Mouse (Mus musculus) cerebellum, adult (tissue): ENCODE measurements around the gene Cybrd1.

Source experiments
- ATAC-seq: cut with Nextera tagmentation; 2 replicates; pipeline ENCODE4 v1.9.2; 2017; ENCODE audit warnings: mild to moderate bottlenecking, moderate library complexity, mixed read lengths; ENCODE audit not compliant: insufficient number of reproducible peaks, low FRiP score, low TSS enrichment

The Cybrd1 gene

GRCm38 (mm10) chr2:71122268-71123029 is 4.7 kb downstream of the Cybrd1 start:
- ATAC-seq = no peak

- ATAC-seq = no peak
Observed at GRCm38 (mm10) chr2:71123591-71123990, 5.9 kb downstream of the Cybrd1 start.

- no peak for ATAC-seq
Observed at GRCm38 (mm10) chr2:71127779-71128534, 10.2 kb downstream of the Cybrd1 start.

- ATAC-seq = no peak
Observed at GRCm38 (mm10) chr2:71130366-71130765, 12.6 kb downstream of the Cybrd1 start.

- ATAC-seq = no peak
Observed at GRCm38 (mm10) chr2:71131866-71132496, 14.3 kb downstream of the Cybrd1 start.

GRCm38 (mm10) chr2:71134041-71134505 is 16.4 kb downstream of the Cybrd1 start:
- ATAC-seq = no peak

GRCm38 (mm10) chr2:71134836-71135235 is 17.1 kb downstream of the Cybrd1 start:
- no peak for ATAC-seq

- no peak for ATAC-seq
Observed at GRCm38 (mm10) chr2:71140622-71141021, 22.9 kb downstream of the Cybrd1 start.

GRCm38 (mm10) chr2:71142410-71142809 is 24.7 kb downstream of the Cybrd1 start:
- no peak for ATAC-seq

GRCm38 (mm10) chr2:71145853-71146252 is 28.1 kb downstream of the Cybrd1 start:
- no peak for ATAC-seq

- ATAC-seq = no peak
Observed at GRCm38 (mm10) chr2:71146266-71146665, 28.5 kb downstream of the Cybrd1 start.

- ATAC-seq = no peak
Observed at GRCm38 (mm10) chr2:71147816-71148215, 30.1 kb downstream of the Cybrd1 start.

GRCm38 (mm10) chr2:71152170-71152569 is 34.4 kb downstream of the Cybrd1 start:
- no peak for ATAC-seq

GRCm38 (mm10) chr2:71155486-71155885 is 37.8 kb downstream of the Cybrd1 start:
- ATAC-seq = peak; percentile 84

- ATAC-seq = no peak
Observed at GRCm38 (mm10) chr2:71156446-71156845, 38.7 kb downstream of the Cybrd1 start.

- no peak for ATAC-seq
Observed at GRCm38 (mm10) chr2:71157881-71158280, 40.2 kb downstream of the Cybrd1 start.

GRCm38 (mm10) chr2:71159576-71160306 is 42.0 kb downstream of the Cybrd1 start:
- no peak for ATAC-seq

GRCm38 (mm10) chr2:71160307-71160861 is 42.7 kb downstream of the Cybrd1 start:
- ATAC-seq = no peak

GRCm38 (mm10) chr2:71161558-71161957 is 43.8 kb downstream of the Cybrd1 start:
- ATAC-seq = no peak
